Mouse (Mus musculus): Measurements from ENCODE around the gene Kctd11.

- no peak for TF ChIP-seq CTCF (IDR thresholded peaks at IDR 0.05; ENCODE audit: borderline replicate concordance, insufficient read depth, low read length)
- no peak for TF ChIP-seq POLR2A (IDR thresholded peaks at IDR 0.05; ENCODE audit: low read depth, low read length)
Measured at GRCm38 (mm10) chr11:69910177-69910576, 29.0 kb upstream of the Kctd11 start.

Data from embryonic fibroblast, embryonic 13.5 days (primary cell).